Mouse (Mus musculus) lung, postnatal 10 days (tissue): Measurements from ENCODE around the gene Kctd4.
A peak's percentile ranks its signal among the peaks of the same experiment; 100 is the strongest.
"Not testable (repeated sequence)": the region's sequence is repeated elsewhere in the genome, so short reads cannot be mapped to it uniquely, and the experiment has no call there.

Experiments
- DNase-seq: peaks from one replicate; pipeline ENCODE4 v3.0.0; 2021

Kctd4 gene

GRCm38 (mm10) chr14:75954766-75955165 is at the start of gene Kctd4:
Kctd4 (plus strand) TSS chr14:75955009.
- no peak for DNase-seq

GRCm38 (mm10) chr14:75906931-75907330 is 47.9 kb upstream of the Kctd4 start:
- no peak for DNase-seq

- no peak for DNase-seq
Measured at GRCm38 (mm10) chr14:75911968-75912367, 42.8 kb upstream of the Kctd4 start.

- no peak for DNase-seq
Measured at GRCm38 (mm10) chr14:75912665-75913064, 42.1 kb upstream of the Kctd4 start.

GRCm38 (mm10) chr14:75923314-75924052 is 31.3 kb upstream of the Kctd4 start:
- DNase-seq = no peak

- DNase-seq = not testable (repeated sequence)
Measured at GRCm38 (mm10) chr14:75929713-75930112, 25.1 kb upstream of the Kctd4 start.

GRCm38 (mm10) chr14:75931266-75931665 is 23.5 kb upstream of the Kctd4 start:
- peak; percentile 10 for DNase-seq

- DNase-seq = peak; percentile 6
Measured at GRCm38 (mm10) chr14:75934359-75934758, 20.4 kb upstream of the Kctd4 start.

GRCm38 (mm10) chr14:75937714-75938113 is 17.1 kb upstream of the Kctd4 start:
- no peak for DNase-seq

GRCm38 (mm10) chr14:75941500-75941899 is 13.3 kb upstream of the Kctd4 start:
- no peak for DNase-seq

- DNase-seq = no peak
Measured at GRCm38 (mm10) chr14:75942365-75942764, 12.4 kb upstream of the Kctd4 start.

- DNase-seq = no peak
Measured at GRCm38 (mm10) chr14:75947674-75948073, 7.1 kb upstream of the Kctd4 start.

- no peak for DNase-seq
Measured at GRCm38 (mm10) chr14:75953011-75953410, 1.8 kb upstream of the Kctd4 start.

- no peak for DNase-seq
Measured at GRCm38 (mm10) chr14:75962250-75962649, 7.4 kb downstream of the Kctd4 start.

- no peak for DNase-seq
Measured at GRCm38 (mm10) chr14:75963215-75963614, 8.4 kb downstream of the Kctd4 start.

- DNase-seq = no peak
Measured at GRCm38 (mm10) chr14:75964000-75964399, 9.2 kb downstream of the Kctd4 start.

- DNase-seq = no peak
Measured at GRCm38 (mm10) chr14:75964433-75964832, 9.6 kb downstream of the Kctd4 start.

GRCm38 (mm10) chr14:75967291-75967690 is 12.5 kb downstream of the Kctd4 start:
- no peak for DNase-seq

- DNase-seq = no peak
Measured at GRCm38 (mm10) chr14:75976107-75976506, 21.3 kb downstream of the Kctd4 start.

GRCm38 (mm10) chr14:75981231-75981630 is 26.4 kb downstream of the Kctd4 start:
- DNase-seq = no peak

- DNase-seq = no peak
Measured at GRCm38 (mm10) chr14:75983891-75984290, 29.1 kb downstream of the Kctd4 start.

GRCm38 (mm10) chr14:75985112-75985511 is 30.3 kb downstream of the Kctd4 start:
- DNase-seq = no peak

GRCm38 (mm10) chr14:75986878-75987483 is 32.2 kb downstream of the Kctd4 start:
- no peak for DNase-seq

GRCm38 (mm10) chr14:75989168-75989567 is 34.4 kb downstream of the Kctd4 start:
- DNase-seq = no peak

- DNase-seq = no peak
Measured at GRCm38 (mm10) chr14:75990936-75991335, 36.1 kb downstream of the Kctd4 start.
